Mouse (Mus musculus) hindbrain, embryonic 11.5 days (tissue): Measurements from ENCODE around the gene Apol8. TPM values are rescaled to one million over a fixed set of nuclear protein-coding genes. Genes with fewer than 3 reads are reported as not detected.
"Not testable (repeated sequence)": the region's sequence is repeated elsewhere in the genome, so short reads cannot be mapped to it uniquely, and the experiment has no call there.

Source experiments
- ATAC-seq: fragments of 200-750 bp; cut with Nextera tagmentation; 2 replicates; pipeline ENCODE4 v1.8.0; 2017; ENCODE audit warnings: mild to moderate bottlenecking, moderate TSS enrichment, moderate library complexity; ENCODE audit not compliant: low FRiP score
- DNase-seq: peaks from one replicate; pipeline ENCODE4 v3.0.0-alpha.2; 2015; ENCODE audit warnings: low spot score
- H3K27ac ChIP-seq: fragments of 300-500 bp; sonication (generic); 2 replicates; pipeline ENCODE4 v1.5.1; 2014; ENCODE audit warnings: mild to moderate bottlenecking, low read depth, low read length
- H3K27me3 ChIP-seq: fragments of 300-500 bp; sonication (generic); 2 replicates; pipeline ENCODE4 v1.6.1; 2014; ENCODE audit warnings: mild to moderate bottlenecking, low read length, moderate library complexity, mixed read lengths; ENCODE audit not compliant: control insufficient read depth, insufficient read depth
- H3K36me3 ChIP-seq: fragments of 300-500 bp; sonication (generic); 2 replicates; pipeline ENCODE4 v1.6.1; 2014; ENCODE audit warnings: mild to moderate bottlenecking, low read length, moderate library complexity, mixed read lengths; ENCODE audit not compliant: control insufficient read depth, insufficient read depth
- H3K4me1 ChIP-seq: fragments of 300-500 bp; sonication (generic); replicated peaks from 2 replicates; pipeline ENCODE4 v1.6.1; 2014; ENCODE audit warnings: low read length, mixed read lengths; ENCODE audit not compliant: control insufficient read depth, insufficient read depth
- H3K4me2 ChIP-seq: fragments of 300-500 bp; sonication (generic); replicated peaks from 2 replicates; pipeline ENCODE4 v1.6.1; 2014; ENCODE audit warnings: mild to moderate bottlenecking, low read depth, low read length
- H3K4me3 ChIP-seq: fragments of 300-500 bp; sonication (generic); 2 replicates; pipeline ENCODE4 v1.5.1; 2014; ENCODE audit warnings: low read depth, low read length
- H3K9ac ChIP-seq: fragments of 300-500 bp; sonication (generic); 2 replicates; pipeline ENCODE4 v1.6.1; 2014; ENCODE audit warnings: low read depth, low read length
- H3K9me3 ChIP-seq: fragments of 300-500 bp; sonication (generic); 2 replicates; pipeline ENCODE4 v1.6.1; 2016; ENCODE audit warnings: low read length; ENCODE audit not compliant: control insufficient read depth
- WGBS: fragments of 180-500 bp; shearing (Covaris S2); extraction: QIAGEN DNeasy Blood & Tissue Kit; methylation state at CpG from one replicate; pipeline ENCODE4 v1.1.7; 2014; 5-methylcytosine and 5-hydroxymethylcytosine counted together
- polyA plus RNA-seq: library from polyadenylated mRNA; unstranded; fragments of >200 nt; fragmentation: Nextera tagmentation; extraction: Ambion mirVana; gene quantifications from 2 replicates; pipeline ENCODE4 v1.2.1, GENCODE M21; 2014

Apol8 gene
- polyA plus RNA-seq, 1 experiment from 2014 or later = 0.06 TPM

- no peaks in the 10 kb centered on the region for H3K27me3 ChIP-seq
- H3K36me3 ChIP-seq = no peaks in the 10 kb centered on the region
- 94% methylated on average over 10 of the region's 10 CpGs for WGBS
- H3K9me3 ChIP-seq = no peaks in the 10 kb centered on the region
- H3K9ac ChIP-seq = no peak overlapping the region
- no peak overlapping the region for H3K4me3 ChIP-seq
- no peaks in the 10 kb centered on the region for H3K4me1 ChIP-seq
- H3K4me2 ChIP-seq = no peak overlapping the region
- no peak overlapping the region for H3K27ac ChIP-seq
- ATAC-seq (no peak), DNase-seq (no peak)
Observed at GRCm38 (mm10) chr15:77749717-77750116, 7.1 kb downstream of the Apol8 start.

DNA sequence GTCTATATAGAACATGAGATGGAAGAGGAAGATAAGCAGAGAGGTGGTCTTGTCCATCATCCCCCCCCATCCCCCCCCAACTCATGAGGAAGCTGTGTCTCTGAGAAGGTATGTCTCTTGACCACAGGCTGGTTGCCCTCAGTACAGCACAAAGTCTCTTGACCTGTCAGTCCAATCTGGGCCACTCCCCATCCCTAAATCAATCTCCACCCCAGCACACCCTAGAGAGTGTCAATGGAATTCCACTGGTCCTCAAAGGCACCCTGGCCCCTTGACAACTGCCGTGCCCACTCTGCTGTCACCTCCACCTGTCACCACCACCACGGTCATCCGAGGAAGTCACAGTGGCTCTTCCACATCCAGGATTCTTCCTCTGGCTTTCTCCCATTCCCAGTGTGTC is 8.4 kb downstream of the Apol8 start:
- Histone ChIP-seq H3K4me2 (no peak overlapping the region), H3K9me3 (no peaks in the 10 kb centered on the region), H3K27me3 (no peaks in the 10 kb centered on the region), H3K4me3 (no peak overlapping the region), H3K36me3 (no peaks in the 10 kb centered on the region), H3K27ac (no peak overlapping the region), H3K4me1 (no peaks in the 10 kb centered on the region), H3K9ac (no peak overlapping the region)
- ATAC-seq = no peak
- WGBS = 87% methylated on average over 3 of the region's 3 CpGs
- DNase-seq = no peak

DNA sequence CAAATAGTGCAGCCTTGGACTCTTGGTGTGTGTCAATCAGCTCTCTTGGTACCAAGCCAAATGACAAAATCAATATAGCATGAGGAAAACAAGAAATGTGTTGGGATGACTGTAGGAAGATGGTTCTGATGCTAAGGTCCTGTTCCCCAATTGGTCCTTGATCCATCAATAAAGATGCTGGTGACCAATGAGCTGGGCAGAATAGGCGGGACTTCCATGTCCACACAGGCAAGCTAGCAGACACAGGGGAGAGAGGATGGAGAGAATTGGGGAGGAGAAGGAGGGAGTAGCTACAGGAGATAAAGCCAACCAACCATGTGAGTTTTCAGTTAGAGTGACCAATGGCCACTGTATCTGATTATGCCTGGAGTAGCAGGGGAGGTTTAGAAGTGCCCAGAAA is 10.5 kb downstream of the Apol8 start:
- Histone ChIP-seq H3K4me3 (no peak overlapping the region), H3K4me1 (no peaks in the 10 kb centered on the region), H3K4me2 (no peak overlapping the region), H3K9ac (no peak overlapping the region), H3K36me3 (no peaks in the 10 kb centered on the region), H3K9me3 (no peaks in the 10 kb centered on the region), H3K27ac (no peak overlapping the region), H3K27me3 (no peaks in the 10 kb centered on the region)
- WGBS = 90% methylated on average over 1 of the region's 1 CpGs
- DNase-seq (no peak), ATAC-seq (no peak)

- ATAC-seq = no peak
- H3K4me1 ChIP-seq = no peaks in the 10 kb centered on the region
- no peak for DNase-seq
- H3K9me3 ChIP-seq = no peaks in the 10 kb centered on the region
- H3K27me3 ChIP-seq = no peaks in the 10 kb centered on the region
- no peak overlapping the region for H3K27ac ChIP-seq
- no peak overlapping the region for H3K4me2 ChIP-seq
- H3K36me3 ChIP-seq = no peaks in the 10 kb centered on the region
- H3K9ac ChIP-seq = no peak overlapping the region
- no peak overlapping the region for H3K4me3 ChIP-seq
Observed at GRCm38 (mm10) chr15:77745081-77745480, 11.7 kb downstream of the Apol8 start.

DNA sequence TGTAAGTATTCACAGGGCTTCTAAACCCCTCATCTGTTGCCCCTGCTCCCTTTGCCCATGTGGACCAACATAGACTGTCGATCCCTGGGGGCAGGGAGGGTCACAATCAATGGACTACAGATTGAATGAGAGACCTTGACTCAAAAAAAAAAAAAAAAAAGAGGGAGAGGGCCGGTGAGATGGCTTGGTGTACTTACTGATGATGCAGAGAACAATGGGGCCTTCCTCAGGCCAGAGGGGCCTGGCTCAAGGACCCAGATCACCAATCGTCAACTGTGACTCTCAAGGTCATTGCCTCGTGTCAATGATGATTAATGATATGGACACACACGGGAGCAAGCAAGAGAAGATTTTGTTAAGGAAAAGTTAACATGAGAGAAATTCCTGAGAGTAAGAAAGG is 12.2 kb downstream of the Apol8 start:
- H3K4me2 ChIP-seq = no peak overlapping the region
- no peaks in the 10 kb centered on the region for H3K4me1 ChIP-seq
- no peak overlapping the region for H3K27ac ChIP-seq
- H3K27me3 ChIP-seq = no peaks in the 10 kb centered on the region
- no peaks in the 10 kb centered on the region for H3K36me3 ChIP-seq
- no peak overlapping the region for H3K9ac ChIP-seq
- no peak for DNase-seq
- ATAC-seq = no peak
- 46% methylated on average over 5 of the region's 5 CpGs for WGBS
- H3K4me3 ChIP-seq = no peak overlapping the region
- no peaks in the 10 kb centered on the region for H3K9me3 ChIP-seq

DNA sequence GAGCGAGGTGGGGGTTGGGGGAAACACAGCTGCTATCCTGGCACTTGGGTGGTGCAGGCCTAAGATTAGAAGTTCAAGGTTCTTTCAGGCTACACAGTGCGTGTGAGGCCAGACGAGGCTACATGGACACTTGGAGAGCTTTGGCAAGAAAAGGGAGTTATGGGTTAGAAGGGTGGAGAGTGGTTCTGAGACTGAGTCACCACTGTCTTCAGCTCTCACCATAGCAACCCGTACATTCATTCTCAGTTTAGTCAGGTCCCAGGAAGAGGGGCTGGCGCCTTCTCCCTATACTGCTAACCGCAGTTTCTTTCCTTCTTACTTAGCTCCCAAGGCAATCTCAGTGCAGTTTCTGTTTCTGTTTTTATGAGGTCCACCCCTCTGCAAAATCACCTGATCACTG is 15.2 kb downstream of the Apol8 start:
- H3K9me3 ChIP-seq, H3K27me3 ChIP-seq: not testable (repeated sequence)

GRCm38 (mm10) chr15:77740511-77741297 is 16.1 kb downstream of the Apol8 start:
- no peak for ATAC-seq
- H3K4me3 ChIP-seq = no peak overlapping the region
- no peaks in the 10 kb centered on the region for H3K9me3 ChIP-seq
- WGBS = 82% methylated on average over 9 of the region's 9 CpGs
- no peak overlapping the region for H3K9ac ChIP-seq
- no peak overlapping the region for H3K4me2 ChIP-seq
- H3K36me3 ChIP-seq = no peaks in the 10 kb centered on the region
- no peaks in the 10 kb centered on the region for H3K27me3 ChIP-seq
- H3K27ac ChIP-seq = no peak overlapping the region
- no peak for DNase-seq
- no peaks in the 10 kb centered on the region for H3K4me1 ChIP-seq

More for the DNA sequence above, 15.2 kb downstream of the Apol8 start:
- not testable (repeated sequence) for H3K36me3 ChIP-seq, H3K27ac ChIP-seq, H3K4me1 ChIP-seq, H3K4me2 ChIP-seq, ATAC-seq, H3K4me3 ChIP-seq, DNase-seq, H3K9ac ChIP-seq
- 90% methylated on average over 6 of the region's 6 CpGs for WGBS

DNA sequence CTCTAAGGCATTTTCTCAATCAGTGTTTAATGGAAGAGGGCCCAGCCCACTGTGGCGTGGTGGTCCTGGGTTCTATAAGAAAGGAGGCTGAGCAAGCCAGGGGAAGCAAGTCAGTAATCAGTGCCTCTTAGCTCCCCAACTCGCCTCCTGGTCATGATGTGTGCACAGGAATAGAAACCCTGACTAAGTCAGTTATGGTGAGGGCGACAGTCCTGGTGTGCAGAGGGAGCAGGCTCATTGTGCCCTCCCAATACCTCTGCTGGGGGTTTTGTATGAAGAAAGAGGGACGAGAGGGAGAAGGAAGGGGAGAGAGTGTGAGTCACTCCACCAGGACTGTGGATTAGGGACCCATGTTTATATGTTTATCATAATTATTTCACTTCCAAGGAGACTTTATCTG is 22.9 kb downstream of the Apol8 start:
- DNase-seq, H3K4me2 ChIP-seq, H3K4me3 ChIP-seq, H3K9ac ChIP-seq, H3K27ac ChIP-seq, H3K36me3 ChIP-seq, H3K4me1 ChIP-seq, ATAC-seq, H3K27me3 ChIP-seq, H3K9me3 ChIP-seq: not testable (repeated sequence)
- WGBS = 78% methylated on average over 4 of the region's 4 CpGs

GRCm38 (mm10) chr15:77733380-77733779 is 23.4 kb downstream of the Apol8 start:
- ATAC-seq, H3K4me2 ChIP-seq, H3K36me3 ChIP-seq, DNase-seq, H3K4me3 ChIP-seq, H3K27me3 ChIP-seq, H3K9me3 ChIP-seq, H3K27ac ChIP-seq, H3K9ac ChIP-seq, H3K4me1 ChIP-seq: not testable (repeated sequence)
- 85% methylated on average over 8 of the region's 8 CpGs for WGBS
